Mouse (Mus musculus): Measurements from ENCODE around the gene Prkn. TPM values are rescaled to one million over a fixed set of nuclear protein-coding genes. Genes with fewer than 3 reads are reported as not detected.
A peak's percentile ranks its signal among the peaks of the same experiment; 100 is the strongest.

The Prkn gene
- total RNA-seq, 2 experiments from 2014 or later, result 4.8 to 5.1 TPM

DNA sequence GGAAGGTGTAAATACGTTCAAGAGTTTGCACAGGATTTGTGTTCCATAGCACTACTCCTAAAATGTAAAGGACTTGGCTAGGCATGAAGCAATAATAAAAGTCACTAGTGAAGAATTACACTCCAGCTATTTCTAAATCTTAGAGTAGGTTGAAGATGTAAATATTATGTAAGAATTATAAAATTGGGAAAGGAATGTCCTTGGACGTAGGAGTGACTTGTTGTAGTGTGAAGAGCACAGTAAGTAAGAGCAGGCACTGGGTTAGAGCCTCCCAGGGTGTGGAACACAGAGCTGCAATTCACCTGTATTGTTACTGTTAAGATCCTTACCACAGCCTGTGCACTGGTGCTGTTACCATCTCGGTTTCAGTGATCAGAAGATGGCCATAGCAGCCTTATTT lies 450.0 kb downstream of the Prkn start:
- no peak for DNase-seq

- no peak for DNase-seq
Measured at GRCm38 (mm10) chr17:11303116-11303515, 462.9 kb downstream of the Prkn start.

DNA sequence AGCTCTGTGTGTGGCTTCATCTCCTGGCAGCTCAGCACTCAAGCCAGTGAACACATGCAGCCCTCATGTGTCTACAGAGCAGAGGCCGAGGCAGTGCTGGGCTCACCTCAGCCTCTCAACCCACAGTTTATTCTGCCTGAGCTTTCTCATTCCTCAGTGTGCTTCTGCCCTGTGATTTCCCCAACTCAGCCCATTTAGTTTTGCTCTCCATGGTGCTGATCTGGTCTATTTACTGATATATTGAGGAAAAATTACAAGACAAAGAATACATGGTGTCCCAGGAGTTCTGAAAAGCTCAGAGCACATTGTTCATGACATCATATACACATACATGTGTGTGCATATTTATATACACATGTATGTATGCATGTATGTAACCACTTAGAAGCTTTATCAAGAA lies 469.7 kb downstream of the Prkn start:
- no peak for DNase-seq

GRCm38 (mm10) chr17:11314163-11314562 lies 474.0 kb downstream of the Prkn start:
- no peak for DNase-seq

DNA sequence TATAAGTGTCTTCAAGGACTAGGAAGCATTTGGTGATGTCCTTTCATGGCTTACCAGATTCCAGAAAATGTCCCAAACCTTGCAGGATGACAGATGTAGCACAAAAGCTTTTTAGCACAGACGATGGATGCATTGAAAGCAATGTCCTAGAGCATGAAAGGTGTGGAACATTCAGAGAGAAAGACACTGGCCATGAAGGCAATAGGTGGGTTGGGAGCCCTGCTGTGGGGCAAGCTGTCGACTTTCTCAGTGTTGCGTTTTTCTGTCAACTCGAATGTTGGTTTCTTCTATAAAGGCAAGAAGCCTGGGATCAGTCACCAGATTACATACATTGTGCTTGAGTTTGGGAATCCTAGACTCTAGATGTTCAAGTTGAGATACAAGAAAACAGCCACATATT lies 475.5 kb downstream of the Prkn start:
- no peak for DNase-seq

- no peak for DNase-seq
Measured at GRCm38 (mm10) chr17:11318946-11319345, 478.8 kb downstream of the Prkn start.

DNA sequence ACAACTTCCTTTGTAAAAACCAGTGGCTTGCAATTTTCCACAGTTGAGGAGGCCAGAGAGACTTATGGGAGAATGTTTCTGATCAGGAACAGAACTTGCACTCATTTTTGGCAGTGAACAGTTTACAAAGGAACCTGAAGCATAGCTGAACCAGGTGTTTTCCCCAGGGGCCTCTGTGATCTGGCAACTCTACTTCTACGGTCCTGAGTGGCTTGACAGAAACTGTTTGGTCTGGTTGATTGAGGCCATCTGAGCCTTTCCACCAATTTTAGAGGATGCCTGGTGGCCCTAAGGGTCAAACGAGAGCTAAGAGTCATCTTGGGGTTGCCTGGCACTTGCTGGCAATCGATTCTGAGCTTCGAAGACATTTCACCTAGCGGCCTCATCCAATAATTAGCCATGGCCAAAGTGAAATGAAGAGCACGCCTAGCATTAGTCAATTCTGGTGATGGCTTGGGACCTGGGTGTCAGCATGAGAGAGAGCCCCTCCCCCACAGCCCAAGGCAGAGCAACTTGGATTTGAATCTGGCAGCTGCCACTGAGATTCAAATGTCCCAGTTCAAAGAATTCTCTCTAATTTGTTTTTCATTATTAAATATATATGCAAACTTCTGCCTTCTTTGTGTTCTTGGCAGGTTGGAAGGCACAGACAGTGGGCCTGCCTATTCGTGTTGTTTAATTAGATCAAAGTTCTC lies 479.6 kb downstream of the Prkn start:
- no peak for DNase-seq

DNA sequence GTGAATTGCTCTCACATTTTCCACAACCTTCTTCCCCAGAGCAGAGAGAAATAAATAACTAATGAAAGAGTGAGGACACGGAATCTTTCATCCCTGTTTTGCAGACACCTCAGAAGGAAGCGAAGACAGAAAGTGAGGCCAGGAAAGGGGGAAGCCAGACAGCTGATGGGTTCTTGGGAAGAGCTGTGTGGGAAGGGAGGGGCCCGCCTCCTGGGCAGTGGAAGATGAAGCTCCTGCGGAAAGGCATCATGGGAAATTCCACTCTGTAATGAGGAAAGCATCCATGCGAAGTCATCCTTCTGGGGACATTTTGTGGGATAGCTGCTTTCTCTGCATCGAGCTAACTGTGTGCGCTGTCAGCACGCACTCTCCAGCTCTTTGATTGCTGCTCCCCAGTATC lies 491.9 kb downstream of the Prkn start:
- DNase-seq, result no peak

DNA sequence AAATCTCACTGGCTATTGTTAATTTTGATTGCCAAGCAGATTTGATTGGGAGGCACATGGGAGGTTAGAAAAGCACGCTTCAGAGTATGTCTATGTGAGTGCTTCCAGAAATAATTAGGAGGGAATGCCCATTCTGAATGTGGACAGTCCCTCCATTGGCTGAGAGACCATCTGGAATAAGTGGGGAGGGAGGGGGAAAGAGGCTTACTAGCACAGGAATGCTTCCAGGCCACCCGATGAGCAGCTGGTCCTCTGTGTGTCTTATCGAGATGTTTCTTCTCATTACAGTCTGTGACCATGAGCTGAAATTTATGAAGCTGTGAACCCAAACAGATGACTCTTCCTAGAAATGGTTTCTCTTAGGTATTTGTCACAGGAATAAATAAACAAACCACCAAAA lies 493.6 kb downstream of the Prkn start:
- DNase-seq, result no peak

DNA sequence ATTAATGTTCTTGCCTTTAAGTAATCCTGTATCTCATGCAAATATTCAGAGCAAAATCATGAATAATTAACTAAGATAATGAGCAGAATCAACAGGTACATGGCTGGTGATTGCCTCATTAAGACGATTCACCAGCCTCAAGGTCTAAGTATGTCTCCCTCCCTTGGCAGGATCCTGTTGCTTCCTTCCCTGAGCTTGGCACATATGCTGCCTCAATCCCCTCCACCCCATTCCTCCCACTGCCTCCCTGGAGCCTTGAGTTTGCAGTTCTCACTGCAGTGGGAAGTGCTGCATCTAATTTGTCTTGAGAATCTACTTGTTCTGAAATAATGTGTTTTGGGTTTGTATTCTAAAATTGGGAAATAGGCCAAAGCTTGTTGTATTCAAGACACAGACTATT lies 496.0 kb downstream of the Prkn start:
- no peak for DNase-seq

DNA sequence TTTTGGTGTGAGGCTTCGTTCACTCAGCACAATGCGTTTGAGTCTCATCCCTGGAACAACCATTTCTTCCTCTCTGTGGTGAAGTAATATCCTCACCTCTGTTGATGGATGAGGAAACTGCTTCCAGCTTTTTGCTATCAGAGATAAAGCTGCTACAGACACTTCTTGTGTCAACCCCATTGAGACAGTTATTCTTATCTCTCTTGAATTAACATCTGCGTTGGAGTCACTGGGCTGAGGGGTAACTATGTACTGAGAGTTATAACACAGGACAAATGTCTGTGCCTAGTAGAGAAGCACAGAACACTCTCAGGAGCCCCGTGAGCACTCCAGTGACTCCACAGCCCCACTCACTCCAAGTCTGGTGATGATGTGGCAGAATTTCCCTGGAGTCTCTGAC lies 500.2 kb downstream of the Prkn start:
- no peak for DNase-seq

GRCm38 (mm10) chr17:11346310-11346709 lies 506.1 kb downstream of the Prkn start:
- no peak for DNase-seq

DNA sequence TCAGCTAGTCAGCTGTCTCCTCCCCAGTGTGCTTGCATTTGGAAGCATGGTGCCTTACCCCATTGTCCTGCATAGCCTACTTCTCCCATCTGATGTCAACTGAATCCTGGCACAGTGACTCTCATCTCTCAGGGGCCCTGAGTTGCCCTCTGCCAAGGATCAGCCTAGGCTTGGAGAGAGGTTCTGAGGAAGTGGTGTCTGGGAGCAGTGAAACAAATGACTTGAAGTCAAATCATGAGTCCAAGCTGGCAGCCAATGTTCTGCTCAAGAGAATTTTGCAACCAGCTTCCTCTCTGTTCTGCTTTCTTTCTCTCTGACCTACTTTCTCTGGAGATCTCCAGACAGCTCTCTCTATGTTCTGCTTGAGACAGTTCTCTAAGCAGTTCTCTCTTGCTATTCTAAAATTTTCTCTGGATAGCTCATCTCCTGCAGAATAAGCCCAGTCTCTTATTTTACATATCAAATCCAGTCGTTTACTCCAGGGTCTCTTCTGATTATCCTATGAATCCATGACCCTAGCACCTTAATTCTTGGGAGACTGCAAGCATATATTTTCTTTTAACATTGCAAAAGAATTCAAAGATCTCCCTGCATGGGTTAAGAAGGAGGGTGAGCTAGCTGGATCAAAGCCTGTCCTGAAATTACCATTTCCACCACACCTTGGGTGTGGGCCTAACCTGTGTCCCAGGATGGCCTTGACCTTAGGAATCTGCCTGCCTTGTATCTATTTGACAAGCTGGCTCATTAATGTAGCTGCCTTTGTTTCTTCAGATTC lies 512.8 kb downstream of the Prkn start:
- no peak for DNase-seq

DNA sequence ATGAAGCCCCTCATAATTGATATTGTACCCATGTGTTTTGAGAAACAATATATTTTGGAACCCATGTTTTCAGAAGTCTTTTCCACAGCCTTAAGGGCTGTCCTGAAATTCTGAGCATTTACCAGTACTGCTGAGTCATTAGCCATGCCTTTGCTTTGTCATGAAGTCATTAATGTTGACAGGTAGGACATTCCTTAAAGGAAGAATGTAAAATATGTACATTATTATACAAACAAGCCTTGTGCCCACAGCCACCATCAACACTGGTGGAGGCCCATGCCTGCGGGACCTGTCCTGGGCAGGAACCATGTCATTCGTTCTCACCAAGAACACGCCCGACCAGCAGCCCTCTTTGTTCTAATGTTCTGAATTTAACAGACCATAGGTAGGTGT lies 513.4 kb downstream of the Prkn start:
- no peak for DNase-seq

- no peak for DNase-seq
Measured at GRCm38 (mm10) chr17:11354348-11354747, 514.2 kb downstream of the Prkn start.

GRCm38 (mm10) chr17:11375461-11375860 lies 535.3 kb downstream of the Prkn start:
- no peak for DNase-seq

- no peak for DNase-seq
Measured at GRCm38 (mm10) chr17:11383364-11383962, 543.3 kb downstream of the Prkn start.

- peak; percentile 5 for DNase-seq
Measured at GRCm38 (mm10) chr17:11385246-11385645, 545.1 kb downstream of the Prkn start.

DNA sequence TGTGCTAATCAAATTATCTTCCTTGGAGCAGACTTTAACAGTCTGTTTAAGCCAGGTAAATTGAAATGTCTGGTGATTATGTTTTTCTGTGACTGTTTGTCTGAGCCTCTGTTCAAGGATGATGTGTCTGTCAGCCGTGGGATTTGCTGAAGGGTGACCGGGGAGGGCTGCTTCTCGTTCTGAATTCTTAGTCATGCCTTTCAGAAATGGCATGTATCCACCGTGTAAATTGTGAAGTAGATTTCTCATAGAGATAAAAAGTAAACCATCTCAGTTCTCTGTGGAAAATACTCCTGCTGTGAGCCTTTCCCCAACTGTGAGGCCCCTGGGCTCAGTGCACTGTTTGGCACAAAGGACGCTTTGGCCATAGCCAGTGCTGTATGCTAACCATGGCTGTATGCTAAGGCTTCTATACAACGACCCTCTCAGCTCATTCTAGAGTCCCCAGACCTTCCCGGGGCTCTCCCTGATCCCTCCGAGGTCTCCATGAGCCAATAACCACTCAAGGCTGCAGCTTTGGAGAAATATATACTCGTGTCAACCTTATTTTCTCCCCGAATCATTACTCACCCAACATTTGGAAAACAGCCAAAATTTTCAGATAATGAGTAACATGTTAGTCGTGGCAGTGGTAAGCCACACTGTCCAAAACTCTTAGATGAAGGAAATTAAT lies 552.6 kb downstream of the Prkn start:
- no peak for DNase-seq

- peak; percentile 30 for DNase-seq
Measured at GRCm38 (mm10) chr17:11394607-11395006, 554.4 kb downstream of the Prkn start.

- no peak for DNase-seq
Measured at GRCm38 (mm10) chr17:11397678-11398077, 557.5 kb downstream of the Prkn start.

DNA sequence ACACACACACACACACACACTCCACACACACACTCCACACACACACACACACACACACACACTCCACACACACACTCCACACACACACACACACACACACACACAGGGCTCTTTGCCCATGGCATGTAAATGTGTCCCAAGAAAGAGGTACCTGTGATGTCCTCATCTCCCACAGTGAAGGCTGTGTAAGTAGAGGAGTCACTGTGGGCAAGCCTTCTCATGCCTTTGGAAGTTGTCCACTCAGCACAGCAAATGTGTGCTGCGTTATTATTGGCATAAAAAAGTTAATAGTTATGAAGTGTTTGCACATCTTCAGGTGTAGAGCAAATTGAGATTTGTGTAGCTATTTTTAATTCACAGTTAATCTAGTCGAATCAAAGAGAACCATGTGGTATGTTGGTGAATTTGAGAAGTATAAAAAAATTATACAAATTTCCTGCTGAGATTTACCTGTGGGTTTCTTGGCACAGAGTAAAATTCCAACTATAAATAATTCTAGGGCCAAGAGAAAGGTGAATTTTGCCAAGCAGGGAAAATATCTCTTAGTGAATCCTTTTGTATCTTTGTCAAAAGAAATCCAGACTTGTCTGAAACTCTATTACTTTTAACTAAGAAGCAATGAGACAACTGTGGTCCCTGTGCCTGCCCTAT lies 562.2 kb downstream of the Prkn start:
- no peak for DNase-seq

GRCm38 (mm10) chr17:11411414-11411813 lies 571.2 kb downstream of the Prkn start:
- DNase-seq, result no peak

All from heart, postnatal 4 days (tissue).